Comparison of ENCODE assay signal across 29 mouse cellular contexts in genomic region chr1:164505096-164505495, GRCm38 (mm10). TPM values are rescaled to one million over a fixed set of nuclear protein-coding genes. Genes with fewer than 3 reads are reported as not detected.
DNase-seq lines count a peak whose midpoint lies in the region; ATAC-seq and TF ChIP-seq lines count a peak whose summit lies in the region.
"Had no signal": no experiment of that assay in that cellular context is flagged by ENCODE, and none has a peak within 500 bp of the region (broad histone marks: within the 10 kb centered on the region; RNA-seq: fewer than 3 reads in every experiment).

No protein-coding gene starts in this region.

- no peak for TF ChIP-seq CTCF in forebrain, postnatal 0 days (IDR thresholded peaks at IDR 0.05; ENCODE audit: low read depth)

- 81% methylated on average over 3 of the region's 3 CpGs for WGBS in forebrain, postnatal 0 days
- WGBS in forebrain, embryonic 10.5 days = 84% methylated on average over 3 of the region's 3 CpGs
- WGBS in hindbrain, embryonic 12.5 days = 86% methylated on average over 3 of the region's 3 CpGs

- H3K9me3 ChIP-seq in forebrain, postnatal 0 days (ENCODE audit: low read length) = no peaks in the 10 kb centered on the region
- H3K9me3 ChIP-seq in forebrain, embryonic 10.5 days = no peaks in the 10 kb centered on the region
- no peaks in the 10 kb centered on the region for H3K9me3 ChIP-seq in hindbrain, embryonic 12.5 days (replicated peaks)
- H3K9me3 ChIP-seq: embryonic facial prominence, embryonic 10.5 days; embryonic facial prominence, embryonic 13.5 days; forebrain, embryonic 13.5 days; heart, embryonic 12.5 days; heart, embryonic 15.5 days; hindbrain, embryonic 10.5 days had no signal

- no peak for ATAC-seq in forebrain, postnatal 0 days
- no peak for ATAC-seq in hindbrain, embryonic 12.5 days (ENCODE audit: low FRiP score)
- ATAC-seq: forebrain, embryonic 13.5 days; forebrain, embryonic 16.5 days; hindbrain, postnatal 0 days had no signal

- no peaks in the 10 kb centered on the region for H3K27me3 ChIP-seq in forebrain, postnatal 0 days (ENCODE audit: insufficient read depth, low read length)
- no peaks in the 10 kb centered on the region for H3K27me3 ChIP-seq in forebrain, embryonic 10.5 days (ENCODE audit: poor library complexity, severe bottlenecking)
- H3K27me3 ChIP-seq in hindbrain, embryonic 12.5 days = no peaks in the 10 kb centered on the region
- H3K27me3 ChIP-seq: embryonic facial prominence, embryonic 13.5 days; forebrain, embryonic 13.5 days; heart, embryonic 12.5 days; heart, embryonic 15.5 days had no signal

- DNase-seq in forebrain, postnatal 0 days = peak; percentile 10
- no peak for DNase-seq in forebrain, embryonic 10.5 days (ENCODE audit: extremely low spot score, low spot score)
- DNase-seq in thymus, postnatal 14 days = peak; percentile 6
- DNase-seq in thymus, postnatal 36 days = no peak
- peak; percentile 34 for DNase-seq in naive thymus-derived CD4-positive, alpha-beta T cell, adult 2 months (ENCODE audit: low read depth)
- no peak for DNase-seq in heart, adult 9 months (ENCODE audit: low spot score in 2 of 2)
- DNase-seq: adrenal gland, adult 2 months; adrenal gland, postnatal 14 days; cerebellum, adult 11 months; cerebellum, adult 2 months; cerebellum, adult 9-11 months; cerebellum, postnatal 25 days; embryo, embryonic 11 days; gastrocnemius, adult 2 months; gastrocnemius, postnatal 14 days; heart, adult 11 months; heart, postnatal 10 days; heart, postnatal 36 days had no signal

- H3K9ac ChIP-seq in forebrain, postnatal 0 days = no peak overlapping the region
- no peak overlapping the region for H3K9ac ChIP-seq in hindbrain, embryonic 12.5 days
- H3K9ac ChIP-seq: embryonic facial prominence, embryonic 13.5 days; forebrain, embryonic 13.5 days; heart, embryonic 12.5 days; heart, embryonic 15.5 days; hindbrain, embryonic 14.5 days had no signal

- no peak overlapping the region for H3K27ac ChIP-seq in forebrain, postnatal 0 days (ENCODE audit: low read depth, low read length)
- no peak overlapping the region for H3K27ac ChIP-seq in forebrain, embryonic 10.5 days
- no peak overlapping the region for H3K27ac ChIP-seq in hindbrain, embryonic 12.5 days
- H3K27ac ChIP-seq: embryonic facial prominence, embryonic 10.5 days; embryonic facial prominence, embryonic 13.5 days; forebrain, embryonic 13.5 days; gastrocnemius, adult 2 months; heart, embryonic 15.5 days; hindbrain, embryonic 10.5 days; hindbrain, embryonic 14.5 days; hindbrain, postnatal 0 days had no signal

- no peak overlapping the region for H3K4me2 ChIP-seq in forebrain, postnatal 0 days (ENCODE audit: low read depth)
- no peak overlapping the region for H3K4me2 ChIP-seq in hindbrain, embryonic 12.5 days (replicated peaks)
- H3K4me2 ChIP-seq: embryonic facial prominence, embryonic 13.5 days; forebrain, embryonic 13.5 days; heart, embryonic 12.5 days; heart, embryonic 15.5 days; hindbrain, embryonic 14.5 days had no signal

- no peaks in the 10 kb centered on the region for H3K4me1 ChIP-seq in forebrain, postnatal 0 days (ENCODE audit: insufficient read depth)
- peaks cover 25% of the 10 kb centered on the region for H3K4me1 ChIP-seq in forebrain, embryonic 10.5 days
- H3K4me1 ChIP-seq in hindbrain, embryonic 12.5 days = no peaks in the 10 kb centered on the region
- H3K4me1 ChIP-seq: embryonic facial prominence, embryonic 13.5 days had no signal

- no peak overlapping the region for H3K4me3 ChIP-seq in forebrain, postnatal 0 days (ENCODE audit: low read depth, low read length)
- no peak overlapping the region for H3K4me3 ChIP-seq in forebrain, embryonic 10.5 days
- H3K4me3 ChIP-seq in hindbrain, embryonic 12.5 days = no peak overlapping the region
- H3K4me3 ChIP-seq: embryonic facial prominence, embryonic 10.5 days; embryonic facial prominence, embryonic 13.5 days; erythroblast, embryonic 14.5 days; forebrain, embryonic 13.5 days; gastrocnemius, adult 2 months; heart, embryonic 12.5 days; heart, embryonic 15.5 days; hindbrain, embryonic 10.5 days had no signal

- H3K36me3 ChIP-seq in forebrain, postnatal 0 days (ENCODE audit: insufficient read depth) = no peaks in the 10 kb centered on the region
- no peaks in the 10 kb centered on the region for H3K36me3 ChIP-seq in forebrain, embryonic 10.5 days (replicated peaks)
- H3K36me3 ChIP-seq in hindbrain, embryonic 12.5 days = no peaks in the 10 kb centered on the region
- H3K36me3 ChIP-seq: embryonic facial prominence, embryonic 10.5 days; embryonic facial prominence, embryonic 13.5 days; heart, embryonic 12.5 days; heart, embryonic 15.5 days; hindbrain, embryonic 10.5 days had no signal

RNA-seq across cellular contexts. Expression of gene Atp1b1, which starts 46.9 kb away (rescaled TPM):
- 200 and 226 TPM in 2 replicates for total RNA-seq in forebrain, postnatal 0 days (2014; rRNA removed)
- polyA plus RNA-seq in forebrain, postnatal 0 days (2015; fragmentation: Nextera tagmentation; extraction: Ambion mirVana) = 313 and 432 TPM in 2 replicates
- polyA plus RNA-seq in forebrain, embryonic 10.5 days (2016; fragmentation: Nextera tagmentation; extraction: Ambion mirVana) = 7.8 and 9.9 TPM in 2 replicates
- 57.6 and 61.7 TPM in 2 replicates for polyA plus RNA-seq in hindbrain, embryonic 12.5 days (2016; fragmentation: Nextera tagmentation; extraction: Ambion mirVana)
- polyA plus RNA-seq: erythroblast, embryonic 14.5 days had no signal

Comparison
In these comparisons a context has a peak if more than half of its experiments do, and no peak if none do; other contexts are left out.
1. DNase-seq: peak in forebrain, postnatal 0 days (single experiment), thymus, postnatal 14 days (single experiment) and naive thymus-derived CD4-positive, alpha-beta T cell, adult 2 months (single experiment); none in forebrain, embryonic 10.5 days (single experiment), thymus, postnatal 36 days (0 of 2) and heart, adult 9 months (0 of 2).